Mouse (Mus musculus): Measurements from ENCODE around the gene Serpina16. TPM values are rescaled to one million over a fixed set of nuclear protein-coding genes. Genes with fewer than 3 reads are reported as not detected.

Gene Serpina16
- total RNA-seq (2014; rRNA removed) (not detected in 2 replicates), polyA plus RNA-seq (2015; fragmentation: Nextera tagmentation; extraction: Ambion mirVana) (not detected in 2 replicates)

- Histone ChIP-seq H3K4me3 (ENCODE audit: low read depth, low read length) (no peak within 1 kb of the TSS), H3K9me3 (ENCODE audit: low read length) (no peaks in the 10 kb centered on the region), H3K36me3 (ENCODE audit: insufficient read depth) (no peaks in the 10 kb centered on the region), H3K27me3 (ENCODE audit: insufficient read depth, low read length) (no peaks in the 10 kb centered on the region), H3K27ac (ENCODE audit: low read depth, low read length) (no peak within 1 kb of the TSS), H3K9ac (no peak within 1 kb of the TSS), H3K4me2 (ENCODE audit: low read depth) (no peak within 1 kb of the TSS), H3K4me1 (ENCODE audit: insufficient read depth) (no peaks in the 10 kb centered on the region)
- TF ChIP-seq CTCF (IDR thresholded peaks at IDR 0.05; ENCODE audit: low read depth) = no peak
- WGBS = 90% methylated on average over 1 of the region's 1 CpGs
- no peak for DNase-seq
- no peak for ATAC-seq
Measured at GRCm38 (mm10) chr12:103676039-103676438, at the start of gene Serpina16. Serpina16 (minus strand) TSS chr12:103676139.

GRCm38 (mm10) chr12:103711537-103711936 lies 35.6 kb upstream of the Serpina16 start:
- no peak overlapping the region for H3K4me2 ChIP-seq (ENCODE audit: low read depth)

GRCm38 (mm10) chr12:103710405-103710804 lies 34.5 kb upstream of the Serpina16 start:
- Histone ChIP-seq H3K27me3 (ENCODE audit: insufficient read depth, low read length) (no peaks in the 10 kb centered on the region), H3K4me1 (ENCODE audit: insufficient read depth) (no peaks in the 10 kb centered on the region), H3K9ac (no peak overlapping the region), H3K4me2 (ENCODE audit: low read depth) (no peak overlapping the region), H3K4me3 (ENCODE audit: low read depth, low read length) (no peak overlapping the region), H3K36me3 (ENCODE audit: insufficient read depth) (no peaks in the 10 kb centered on the region), H3K9me3 (ENCODE audit: low read length) (no peaks in the 10 kb centered on the region), H3K27ac (ENCODE audit: low read depth, low read length) (no peak overlapping the region)
- WGBS = 68% methylated on average over 1 of the region's 1 CpGs
- no peak for ATAC-seq
- peak; percentile 48 for TF ChIP-seq CTCF (IDR thresholded peaks at IDR 0.05; ENCODE audit: low read depth)
- no peak for DNase-seq

More at GRCm38 (mm10) chr12:103711537-103711936, 35.6 kb upstream of the Serpina16 start:
- 76% methylated on average over 3 of the region's 3 CpGs for WGBS
- Histone ChIP-seq H3K9ac (no peak overlapping the region), H3K4me1 (ENCODE audit: insufficient read depth) (no peaks in the 10 kb centered on the region), H3K27ac (ENCODE audit: low read depth, low read length) (no peak overlapping the region), H3K36me3 (ENCODE audit: insufficient read depth) (no peaks in the 10 kb centered on the region), H3K27me3 (ENCODE audit: insufficient read depth, low read length) (no peaks in the 10 kb centered on the region), H3K4me3 (ENCODE audit: low read depth, low read length) (no peak overlapping the region), H3K9me3 (ENCODE audit: low read length) (no peaks in the 10 kb centered on the region)
- TF ChIP-seq CTCF (IDR thresholded peaks at IDR 0.05; ENCODE audit: low read depth) = no peak
- DNase-seq = no peak
- ATAC-seq = no peak

- H3K9me3 ChIP-seq (ENCODE audit: low read length) = no peaks in the 10 kb centered on the region
- H3K4me1 ChIP-seq (ENCODE audit: insufficient read depth) = no peaks in the 10 kb centered on the region
- no peak for DNase-seq
- no peaks in the 10 kb centered on the region for H3K36me3 ChIP-seq (ENCODE audit: insufficient read depth)
- no peak overlapping the region for H3K4me2 ChIP-seq (ENCODE audit: low read depth)
- no peak overlapping the region for H3K9ac ChIP-seq
- TF ChIP-seq CTCF (IDR thresholded peaks at IDR 0.05; ENCODE audit: low read depth) = no peak
- WGBS = 84% methylated on average over 4 of the region's 4 CpGs
- H3K4me3 ChIP-seq (ENCODE audit: low read depth, low read length) = no peak overlapping the region
- no peak overlapping the region for H3K27ac ChIP-seq (ENCODE audit: low read depth, low read length)
- no peak for ATAC-seq
- no peaks in the 10 kb centered on the region for H3K27me3 ChIP-seq (ENCODE audit: insufficient read depth, low read length)
Measured at GRCm38 (mm10) chr12:103706113-103706512, 30.2 kb upstream of the Serpina16 start.

- no peaks in the 10 kb centered on the region for H3K4me1 ChIP-seq (ENCODE audit: insufficient read depth)
- no peak overlapping the region for H3K4me3 ChIP-seq (ENCODE audit: low read depth, low read length)
- H3K27me3 ChIP-seq (ENCODE audit: insufficient read depth, low read length) = no peaks in the 10 kb centered on the region
- WGBS = 69% methylated on average over 2 of the region's 2 CpGs
- TF ChIP-seq CTCF (IDR thresholded peaks at IDR 0.05; ENCODE audit: low read depth) = no peak
- no peak overlapping the region for H3K9ac ChIP-seq
- DNase-seq = no peak
- no peaks in the 10 kb centered on the region for H3K9me3 ChIP-seq (ENCODE audit: low read length)
- no peaks in the 10 kb centered on the region for H3K36me3 ChIP-seq (ENCODE audit: insufficient read depth)
- no peak overlapping the region for H3K27ac ChIP-seq (ENCODE audit: low read depth, low read length)
- no peak for ATAC-seq
- no peak overlapping the region for H3K4me2 ChIP-seq (ENCODE audit: low read depth)
Measured at GRCm38 (mm10) chr12:103705547-103705946, 29.6 kb upstream of the Serpina16 start.

- no peak overlapping the region for H3K27ac ChIP-seq (ENCODE audit: low read depth, low read length)
- no peak for TF ChIP-seq CTCF (IDR thresholded peaks at IDR 0.05; ENCODE audit: low read depth)
- 88% methylated on average over 4 of the region's 4 CpGs for WGBS
- H3K36me3 ChIP-seq (ENCODE audit: insufficient read depth) = no peaks in the 10 kb centered on the region
- H3K4me2 ChIP-seq (ENCODE audit: low read depth) = no peak overlapping the region
- no peaks in the 10 kb centered on the region for H3K9me3 ChIP-seq (ENCODE audit: low read length)
- H3K27me3 ChIP-seq (ENCODE audit: insufficient read depth, low read length) = no peaks in the 10 kb centered on the region
- H3K4me1 ChIP-seq (ENCODE audit: insufficient read depth) = no peaks in the 10 kb centered on the region
- no peak for DNase-seq
- ATAC-seq = no peak
- no peak overlapping the region for H3K4me3 ChIP-seq (ENCODE audit: low read depth, low read length)
- no peak overlapping the region for H3K9ac ChIP-seq
Measured at GRCm38 (mm10) chr12:103700144-103700750, 24.3 kb upstream of the Serpina16 start.

GRCm38 (mm10) chr12:103695429-103695828 lies 19.5 kb upstream of the Serpina16 start, which contains the start of gene Serpina1f:
Serpina1f (minus strand) TSS chr12:103695529.
- WGBS = 90% methylated on average over 8 of the region's 8 CpGs
- H3K27me3 ChIP-seq (ENCODE audit: insufficient read depth, low read length) = no peaks in the 10 kb centered on the region
- no peak for DNase-seq
- no peaks in the 10 kb centered on the region for H3K4me1 ChIP-seq (ENCODE audit: insufficient read depth)
- no peaks in the 10 kb centered on the region for H3K9me3 ChIP-seq (ENCODE audit: low read length)
- no peak for ATAC-seq
- no peak within 1 kb of the TSS for H3K27ac ChIP-seq (ENCODE audit: low read depth, low read length)
- TF ChIP-seq CTCF (IDR thresholded peaks at IDR 0.05; ENCODE audit: low read depth) = no peak
- no peak within 1 kb of the TSS for H3K4me3 ChIP-seq (ENCODE audit: low read depth, low read length)
- H3K36me3 ChIP-seq (ENCODE audit: insufficient read depth) = no peaks in the 10 kb centered on the region
- H3K4me2 ChIP-seq (ENCODE audit: low read depth) = no peak within 1 kb of the TSS
- no peak within 1 kb of the TSS for H3K9ac ChIP-seq
